Mouse (Mus musculus) liver, postnatal 0 days (tissue): ENCODE data around the gene Hist1h2bg.

ENCODE experiments used
- CTCF ChIP-seq: sonication (generic); IDR thresholded peaks from 2 replicates; pipeline ENCODE4 v1.5.1; 2016; ENCODE audit warnings: antibody characterized with exemption, low read depth
- EP300 ChIP-seq: IDR thresholded peaks from 2 replicates; pipeline ENCODE4 v1.6.1; 2016; ENCODE audit warnings: antibody characterized with exemption, low read depth, mild to moderate bottlenecking

DNA sequence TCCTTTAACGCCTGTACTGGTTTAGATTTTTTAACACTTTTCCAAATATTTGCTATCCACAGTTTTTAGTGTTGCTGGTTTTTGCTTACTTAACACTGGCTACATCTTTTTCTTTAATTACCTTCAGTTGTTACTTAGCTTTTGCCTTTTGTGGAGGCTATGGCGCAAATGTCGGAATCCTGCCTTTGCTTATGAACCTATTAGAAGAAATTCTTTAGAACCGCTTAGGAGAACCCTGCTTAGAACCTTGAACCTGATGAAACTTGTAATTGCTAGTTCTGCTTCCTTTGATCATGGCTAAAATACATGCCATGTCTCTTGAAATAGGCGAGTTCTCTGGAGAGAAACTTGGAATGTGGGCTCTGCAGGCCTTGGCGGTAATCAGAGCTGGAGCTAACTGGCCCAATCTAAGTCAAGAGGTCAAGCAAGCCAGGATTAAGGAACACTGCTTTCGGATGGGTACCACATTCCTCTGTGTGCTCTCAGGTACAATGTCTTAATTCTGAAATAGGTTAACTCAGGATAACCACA, 5.2 kb downstream of the Hist1h2bg start:
- TF ChIP-seq CTCF (no peak), EP300 (no peak)
